Mouse (Mus musculus): ENCODE measurements around the gene Usp53. TPM values are rescaled to one million over a fixed set of nuclear protein-coding genes. Genes with fewer than 3 reads are reported as not detected.
A peak's percentile ranks its signal among the peaks of the same experiment; 100 is the strongest.
"Not testable (repeated sequence)": the region's sequence is repeated elsewhere in the genome, so short reads cannot be mapped to it uniquely, and the experiment has no call there.

Usp53 gene
- polyA plus RNA-seq, 1 experiment: 6.3 TPM

GRCm38 (mm10) chr3:122943387-122943890 is 40.9 kb downstream of the Usp53 start:
- no peak for DNase-seq (ENCODE audit: low read depth)

GRCm38 (mm10) chr3:122939215-122939614 is 45.1 kb downstream of the Usp53 start:
- DNase-seq (ENCODE audit: low read depth): no peak

DNA sequence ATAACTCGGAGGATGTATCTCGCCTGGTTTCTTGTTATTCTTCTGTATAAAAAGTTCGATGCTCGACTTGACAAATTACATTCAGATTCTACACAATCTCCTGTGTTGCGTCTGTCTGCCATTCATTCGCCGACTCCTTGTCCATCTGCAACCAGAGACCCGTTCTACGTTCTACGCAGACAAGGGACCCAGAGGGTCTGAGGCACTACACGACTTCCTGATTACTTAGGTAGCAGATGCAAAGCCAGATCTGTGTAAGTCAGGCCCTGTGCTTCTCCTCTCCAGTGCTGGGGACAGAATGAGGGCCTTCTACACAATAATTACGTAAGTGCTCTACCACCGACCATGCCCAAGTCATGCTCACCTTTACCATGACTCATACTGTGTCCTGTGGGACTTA is 47.1 kb downstream of the Usp53 start:
- not testable (repeated sequence) for DNase-seq (ENCODE audit: low read depth)

DNA sequence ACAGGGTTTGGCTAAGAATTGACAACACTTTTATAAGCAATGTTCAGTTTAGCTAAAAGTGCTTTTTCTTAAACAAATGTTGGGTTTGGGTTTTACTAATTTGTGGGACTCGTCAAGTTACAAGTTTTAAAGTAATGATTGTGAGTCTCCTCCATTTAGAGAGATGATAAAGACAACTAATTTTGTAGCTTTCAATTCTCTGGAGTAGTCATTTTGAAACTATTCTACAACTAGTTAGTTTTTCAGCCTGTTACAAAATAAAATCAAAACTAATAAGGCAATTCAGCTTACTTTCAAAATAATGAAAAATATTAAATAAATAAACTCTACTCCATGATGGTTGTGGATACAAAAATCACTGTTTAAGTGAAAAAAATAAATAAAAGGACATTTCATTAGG is 51.8 kb downstream of the Usp53 start:
- DNase-seq (ENCODE audit: low read depth): no peak

DNA sequence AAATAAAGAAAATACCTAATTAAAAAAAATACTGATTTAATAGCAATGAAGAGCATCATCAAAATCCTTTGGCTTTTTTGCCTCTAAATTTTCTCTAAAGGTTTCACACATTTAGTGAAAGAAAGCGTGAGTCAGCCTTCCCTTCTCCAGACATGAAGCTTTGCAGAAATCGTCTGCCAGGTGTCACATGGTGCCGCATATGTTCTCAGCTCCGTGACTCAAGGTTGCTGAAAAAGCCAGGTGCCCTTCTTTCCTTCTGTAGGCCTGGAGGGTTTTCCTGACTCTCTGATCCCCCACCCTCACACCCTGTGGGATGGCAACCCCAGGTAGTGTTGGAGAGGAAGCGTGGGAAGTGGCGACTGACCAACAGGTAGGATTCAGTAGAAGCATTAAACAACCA is 54.6 kb downstream of the Usp53 start:
- no peak for DNase-seq (ENCODE audit: low read depth)

DNA sequence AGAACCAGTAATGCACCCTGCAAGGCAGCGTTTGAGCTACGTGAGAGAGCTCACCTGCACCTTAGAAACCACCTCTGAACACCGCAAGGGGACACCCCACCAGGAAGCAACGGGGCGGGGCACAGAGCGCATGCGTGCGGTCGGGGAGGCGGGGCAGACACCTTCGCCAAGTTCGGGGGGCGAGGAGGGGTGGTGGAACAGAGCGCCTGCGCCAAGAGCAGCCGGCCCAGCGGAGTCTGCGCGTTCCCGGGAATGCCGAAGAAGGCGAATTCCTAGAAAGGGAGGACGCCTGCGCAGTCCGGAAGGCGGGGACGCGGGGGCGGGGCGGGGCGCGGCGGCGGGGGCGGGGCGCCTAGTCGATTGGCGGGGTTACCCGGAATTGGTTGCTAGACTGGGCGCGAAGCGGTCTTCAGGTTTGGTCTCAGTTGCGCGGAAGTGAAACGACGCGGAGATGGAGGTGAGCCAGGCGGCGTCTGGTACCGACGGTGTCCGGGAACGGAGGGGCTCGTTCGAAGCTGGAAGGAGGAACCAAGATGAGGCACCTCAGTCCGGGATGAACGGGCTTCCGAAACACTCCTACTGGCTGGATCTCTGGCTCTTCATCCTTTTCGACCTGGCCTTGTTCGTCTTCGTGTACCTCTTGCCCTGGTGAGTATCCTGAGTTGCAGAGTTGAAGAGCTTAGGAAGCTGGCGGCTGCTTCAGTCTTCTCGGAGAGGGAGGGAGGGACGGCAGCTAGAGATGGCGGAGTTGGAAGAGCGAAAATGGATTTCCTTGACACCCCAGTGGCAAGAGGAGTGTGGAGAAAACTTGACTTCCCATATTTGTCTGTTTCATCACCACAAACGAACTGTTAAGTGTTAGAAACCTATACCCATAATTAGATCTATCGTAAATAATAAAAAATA is 60.0 kb downstream of the Usp53 start, which contains the start of gene 1810037I17Rik:
1810037I17Rik (plus strand) TSS at position 195 of the 906 bp plus-strand sequence.
- DNase-seq (ENCODE audit: low read depth): no peak

DNA sequence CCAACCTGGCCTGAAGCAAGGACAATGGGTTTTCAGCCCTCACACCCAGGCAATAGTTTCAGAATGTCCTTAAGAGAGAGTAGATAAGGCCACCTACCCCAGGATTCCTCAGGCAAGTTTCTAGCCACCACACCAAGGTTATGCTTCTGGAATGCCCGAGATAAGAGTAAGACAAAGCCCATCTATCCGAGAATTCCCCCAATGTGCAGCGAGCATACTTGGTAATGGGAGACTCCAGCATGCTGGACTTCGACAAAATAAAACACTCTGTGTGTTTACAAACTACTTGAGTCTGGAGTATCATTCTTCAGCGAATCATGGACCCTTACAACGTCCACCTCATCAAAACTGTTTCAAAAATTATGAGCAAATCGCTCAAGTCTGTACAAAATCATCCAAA is 61.2 kb downstream of the Usp53 start:
- no peak for DNase-seq (ENCODE audit: low read depth)

DNA sequence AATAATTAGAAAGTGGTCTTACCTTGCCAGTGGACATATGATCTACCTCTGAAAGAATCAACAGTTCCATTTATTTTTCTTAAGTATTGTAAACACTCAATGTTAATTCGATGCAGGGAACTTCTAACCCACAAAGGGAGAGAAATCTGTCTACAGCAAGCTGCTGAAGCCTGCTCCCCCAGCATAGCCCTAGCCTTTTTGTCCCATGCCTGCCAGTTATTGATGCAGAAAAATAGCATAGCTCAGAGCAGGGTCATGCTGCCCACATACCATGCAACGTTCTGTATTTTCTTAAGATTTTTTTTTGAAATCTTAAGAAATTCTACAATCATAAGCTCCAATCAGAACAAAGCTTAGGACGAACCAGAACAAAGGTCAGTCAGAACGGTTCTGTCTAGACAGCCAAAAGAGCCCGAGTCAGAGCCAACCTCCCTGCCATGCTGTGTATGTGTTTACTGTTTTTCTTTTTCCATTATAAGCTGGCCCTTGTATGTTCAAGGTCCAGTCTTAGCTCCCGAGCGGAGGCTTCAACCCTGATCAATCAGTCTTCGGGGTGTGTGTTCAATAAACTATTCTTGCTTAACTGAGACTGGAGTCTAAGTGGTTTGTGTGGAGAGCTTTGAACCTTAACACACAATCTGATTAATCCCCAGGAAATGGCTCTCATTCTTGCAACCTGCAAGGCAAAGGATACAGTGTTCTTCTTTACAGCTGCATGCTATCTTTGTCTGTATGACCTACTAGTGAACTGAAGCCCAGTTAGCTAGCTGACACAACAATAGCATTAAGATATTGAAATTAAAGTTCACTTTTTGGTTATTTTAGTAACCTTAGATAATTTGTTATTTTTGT is 62.4 kb downstream of the Usp53 start:
- DNase-seq (ENCODE audit: low read depth): peak; percentile 77

GRCm38 (mm10) chr3:122920572-122921435 is 63.5 kb downstream of the Usp53 start:
- DNase-seq (ENCODE audit: low read depth): no peak

GRCm38 (mm10) chr3:122919260-122919659 is 65.0 kb downstream of the Usp53 start, which contains the start of gene Gm10959:
Gene Gm10959 (minus strand): TSS chr3:122919360.
- DNase-seq (ENCODE audit: low read depth): no peak

DNA sequence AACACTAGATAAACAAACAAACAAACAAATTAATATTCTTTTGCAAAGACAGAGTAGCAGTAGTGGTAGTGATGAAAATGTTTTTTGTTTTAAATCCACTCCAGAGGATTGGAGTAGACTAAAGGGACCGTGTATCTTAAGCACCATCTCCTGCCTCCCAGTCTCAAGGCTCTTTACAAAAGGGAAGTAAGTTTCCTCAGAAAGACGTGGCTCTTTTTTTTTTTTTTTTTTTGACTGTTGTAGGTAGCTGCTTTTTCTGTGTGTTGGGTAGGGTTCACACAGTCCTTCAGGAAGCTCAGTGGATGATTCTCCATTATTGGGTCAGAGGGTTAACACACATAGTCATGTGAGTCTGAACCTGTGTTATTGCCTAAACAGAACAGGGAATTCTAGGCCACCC is 65.6 kb downstream of the Usp53 start:
- DNase-seq (ENCODE audit: low read depth): no peak

GRCm38 (mm10) chr3:122916191-122916680 is 68.1 kb downstream of the Usp53 start:
- DNase-seq (ENCODE audit: low read depth): peak; percentile 95

- DNase-seq (ENCODE audit: low read depth): no peak
Observed at GRCm38 (mm10) chr3:122915493-122915892, 68.8 kb downstream of the Usp53 start.

DNA sequence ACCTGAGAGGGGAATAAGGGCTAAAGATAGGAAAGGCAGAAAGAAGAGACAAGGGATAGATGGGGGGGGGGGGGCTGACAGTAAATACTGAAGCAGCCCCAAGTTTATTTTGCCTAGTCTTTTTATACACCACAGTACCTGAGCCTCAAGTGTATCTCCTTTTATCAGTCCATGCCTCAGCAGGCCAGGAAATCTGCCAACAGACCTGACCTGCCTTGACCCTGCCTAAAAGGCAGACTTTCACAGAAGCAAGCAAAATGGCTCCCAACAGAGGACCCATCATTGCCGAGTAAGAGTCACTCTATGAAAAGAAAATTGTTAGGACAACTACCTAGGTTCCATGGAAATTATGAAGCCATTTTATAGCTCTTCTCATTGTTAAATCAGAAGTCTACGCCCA is 76.5 kb downstream of the Usp53 start:
- no peak for DNase-seq (ENCODE audit: low read depth)

DNA sequence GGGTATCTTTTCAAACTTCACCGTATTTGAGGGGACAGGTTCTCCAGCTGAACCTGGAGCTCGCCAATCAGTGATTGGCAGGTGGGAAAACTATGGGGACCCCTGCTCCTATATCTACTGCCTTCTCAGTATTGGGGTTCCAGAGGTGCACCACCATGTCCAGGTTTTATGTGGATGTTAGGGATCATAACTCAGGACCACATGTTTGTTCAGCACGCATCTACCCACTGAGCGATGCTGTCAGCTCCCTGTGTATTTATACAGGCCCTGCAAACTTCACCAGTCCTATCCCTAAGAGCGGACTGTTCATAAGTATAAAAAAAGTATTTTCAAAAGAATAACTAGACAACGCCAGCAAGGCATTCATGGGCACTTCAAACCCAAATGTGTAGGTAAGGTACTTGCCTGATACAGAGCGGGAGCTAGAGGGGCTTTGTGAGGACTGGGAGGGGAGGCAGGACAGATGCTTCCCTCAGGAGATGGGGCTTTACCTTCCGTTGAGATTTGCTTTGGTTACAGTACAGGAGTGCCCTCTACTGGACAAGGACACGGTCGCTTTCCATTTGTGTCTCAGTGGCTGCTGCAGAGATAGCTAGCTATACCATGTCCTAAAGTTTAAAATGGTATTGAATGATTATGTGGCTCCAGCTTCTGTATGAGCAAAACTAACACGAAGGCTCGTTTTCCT is 80.4 kb downstream of the Usp53 start:
- DNase-seq (ENCODE audit: low read depth): no peak

DNA sequence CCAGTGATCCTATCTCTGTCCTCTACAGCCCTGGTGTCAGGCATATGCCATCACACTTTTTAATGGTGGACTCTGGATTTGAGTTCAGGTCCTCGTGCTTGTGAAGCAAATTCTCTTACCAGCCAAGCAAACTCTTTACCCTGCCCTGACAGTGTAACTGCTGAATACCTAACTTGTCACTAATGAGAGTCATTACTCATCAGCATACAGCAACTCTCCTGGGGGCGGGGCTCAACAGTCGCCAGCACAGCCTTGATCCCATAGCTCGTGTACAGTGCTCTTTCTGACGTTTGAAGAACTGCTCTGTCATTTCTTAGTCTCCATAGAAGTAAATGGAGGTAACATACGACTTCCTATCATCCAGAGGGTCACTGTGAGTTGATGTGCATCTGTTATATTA is 86.1 kb downstream of the Usp53 start:
- no peak for DNase-seq (ENCODE audit: low read depth)

GRCm38 (mm10) chr3:122895189-122895731 is 89.0 kb downstream of the Usp53 start:
- DNase-seq (ENCODE audit: low read depth): no peak

DNA sequence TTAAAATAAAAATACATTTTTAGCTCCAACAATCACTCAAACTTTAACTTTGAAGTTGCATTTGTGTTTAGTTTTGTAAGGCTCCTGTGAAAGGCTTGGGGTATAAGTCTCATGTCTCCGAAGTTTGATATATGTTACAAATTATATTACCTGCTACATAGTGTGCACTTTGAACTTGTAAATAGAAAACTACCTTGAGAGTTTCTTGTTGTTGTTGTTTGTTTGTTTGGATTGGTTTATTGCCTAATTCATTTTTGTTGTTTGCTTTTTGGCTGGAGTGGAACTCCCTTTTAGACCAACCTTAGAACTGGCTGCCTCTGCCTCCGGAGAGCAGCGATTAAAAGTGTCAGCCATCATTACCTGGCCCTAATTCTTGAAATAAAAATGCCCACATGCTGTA is 89.5 kb downstream of the Usp53 start, which contains the start of gene Fabp2:
Fabp2 (plus strand) TSS at position 301 of the 400 bp plus-strand sequence.
- DNase-seq (ENCODE audit: low read depth): no peak

- no peak for DNase-seq (ENCODE audit: low read depth)
Observed at GRCm38 (mm10) chr3:122888371-122888819, 95.9 kb downstream of the Usp53 start.

All from gonadal fat pad, adult 2 months (tissue).